Mouse (Mus musculus): ENCODE measurements around the gene Naip2.

- TF ChIP-seq CTCF (IDR thresholded peaks at IDR 0.05; ENCODE audit: extremely low read depth, insufficient read length, insufficient replicate concordance, low read depth, low read length) (no peak), POLR2A (IDR thresholded peaks at IDR 0.05; ENCODE audit: low read depth, low read length) (0 out of 2 replicates have a peak, but pooled peaks have one; percentile 23)
Measured at GRCm38 (mm10) chr13:100107652-100108472, 94.0 kb downstream of the Naip2 start, which contains the start of gene Serf1.

All from small intestine, adult 2 months (tissue).